9 mouse cellular contexts compared by ENCODE assay signal in genomic region chr14:19706997-19707396, GRCm38 (mm10). TPM values are rescaled to one million over a fixed set of nuclear protein-coding genes. Genes with fewer than 3 reads are reported as not detected.
DNase-seq lines count a peak whose midpoint lies in the region; ATAC-seq and TF ChIP-seq lines count a peak whose summit lies in the region.
"Had no signal": no experiment of that assay in that cellular context is flagged by ENCODE, and none has a peak within 500 bp of the region (broad histone marks: within the 10 kb centered on the region; RNA-seq: fewer than 3 reads in every experiment).

No protein-coding gene starts in this region.

- H3K9ac ChIP-seq in heart, embryonic 16.5 days (ENCODE audit: low read length), result peak overlapping the region; percentile 26
- H3K9ac ChIP-seq in heart, embryonic 11.5 days (ENCODE audit: low read depth, low read length), result no peak overlapping the region
- H3K9ac ChIP-seq in lung, embryonic 16.5 days (ENCODE audit: low read length), result no peak overlapping the region
- no peak overlapping the region for H3K9ac ChIP-seq in stomach, embryonic 14.5 days (replicated peaks; ENCODE audit: low read depth, low read length)

- H3K36me3 ChIP-seq in heart, embryonic 16.5 days (ENCODE audit: control insufficient read depth, insufficient read depth), result no peaks in the 10 kb centered on the region
- H3K36me3 ChIP-seq in heart, embryonic 11.5 days (ENCODE audit: control insufficient read depth, insufficient read depth, low read length), result no peaks in the 10 kb centered on the region
- H3K36me3 ChIP-seq in lung, embryonic 16.5 days (ENCODE audit: control insufficient read depth, insufficient read depth, low read length), result no peaks in the 10 kb centered on the region
- no peaks in the 10 kb centered on the region for H3K36me3 ChIP-seq in stomach, embryonic 14.5 days (ENCODE audit: control insufficient read depth, insufficient read depth, low read length)
- H3K36me3 ChIP-seq: G1E had no signal

- peaks cover 23% of the 10 kb centered on the region for H3K4me1 ChIP-seq in heart, embryonic 16.5 days (ENCODE audit: control insufficient read depth, insufficient read depth, low read length)
- H3K4me1 ChIP-seq in heart, embryonic 11.5 days (ENCODE audit: control insufficient read depth, insufficient read depth, low read length), result peaks cover 6% of the 10 kb centered on the region
- H3K4me1 ChIP-seq in lung, embryonic 16.5 days (replicated peaks; ENCODE audit: control insufficient read depth, insufficient read depth, low read length), result peaks cover 3% of the 10 kb centered on the region
- no peaks in the 10 kb centered on the region for H3K4me1 ChIP-seq in lung, adult 2 months (ENCODE audit: control insufficient read depth, insufficient read depth, low read length)
- peaks cover 10% of the 10 kb centered on the region; the same call in 1 of the 2 replicates for H3K4me1 ChIP-seq in stomach, embryonic 14.5 days (ENCODE audit: control insufficient read depth, insufficient read depth, low read length)
- H3K4me1 ChIP-seq in cerebellum, adult 2 months (ENCODE audit: control insufficient read depth, insufficient read depth, low read length), result no peaks in the 10 kb centered on the region

- peak overlapping the region; percentile 61 for H3K27ac ChIP-seq in heart, embryonic 16.5 days (ENCODE audit: low read length)
- H3K27ac ChIP-seq in heart, embryonic 11.5 days (ENCODE audit: low read depth, low read length), result no peak overlapping the region
- H3K27ac ChIP-seq in lung, embryonic 16.5 days (ENCODE audit: low read length), result peak overlapping the region; percentile 14
- no peak overlapping the region for H3K27ac ChIP-seq in stomach, embryonic 14.5 days (ENCODE audit: low read length)
- no peak overlapping the region for H3K27ac ChIP-seq in layer of hippocampus, adult 2 months
- no peak overlapping the region for H3K27ac ChIP-seq in cerebellum, adult 2 months (ENCODE audit: insufficient read depth, low read length)

- TF ChIP-seq POLR2A in lung, adult 2 months (IDR thresholded peaks at IDR 0.05; ENCODE audit: borderline replicate concordance, extremely low read depth, low read depth, low read length), result no peak
- TF ChIP-seq POLR2A in cerebellum, adult 2 months (IDR thresholded peaks at IDR 0.05; ENCODE audit: borderline replicate concordance, insufficient read depth, low read length), result no peak

- 52% methylated on average over 2 of the region's 2 CpGs for WGBS in heart, embryonic 16.5 days
- 56% methylated on average over 2 of the region's 2 CpGs for WGBS in heart, embryonic 11.5 days (ENCODE audit: insufficient replicate concordance)
- WGBS in lung, embryonic 16.5 days, result 55% methylated on average over 2 of the region's 2 CpGs
- WGBS in lung, adult 2 months, result 57% methylated on average over 2 of the region's 2 CpGs
- 53% methylated on average over 2 of the region's 2 CpGs for WGBS in stomach, embryonic 14.5 days
- 78% methylated on average over 2 of the region's 2 CpGs for WGBS in cerebellum, adult 2 months

- no peak for TF ChIP-seq CTCF in lung, adult 2 months (IDR thresholded peaks at IDR 0.05; ENCODE audit: insufficient read depth, low read length)
- no peak for TF ChIP-seq CTCF in layer of hippocampus, adult 2 months (conservative IDR thresholded peaks at IDR 0.05)
- no peak for TF ChIP-seq CTCF in cerebellum, adult 2 months (IDR thresholded peaks at IDR 0.05; ENCODE audit: borderline replicate concordance, insufficient read depth, low read depth, low read length)

- H3K4me3 ChIP-seq in heart, embryonic 16.5 days (ENCODE audit: low read length), result no peak overlapping the region
- H3K4me3 ChIP-seq in heart, embryonic 11.5 days (ENCODE audit: low read depth, low read length), result no peak overlapping the region
- no peak overlapping the region for H3K4me3 ChIP-seq in lung, embryonic 16.5 days (ENCODE audit: low read length)
- no peak overlapping the region for H3K4me3 ChIP-seq in lung, adult 2 months (replicated peaks; ENCODE audit: extremely low read depth, low read depth, low read length)
- H3K4me3 ChIP-seq in stomach, embryonic 14.5 days (ENCODE audit: low read depth, low read length), result no peak overlapping the region
- H3K4me3 ChIP-seq in layer of hippocampus, adult 2 months, result no peak overlapping the region
- no peak overlapping the region for H3K4me3 ChIP-seq in cerebellum, adult 2 months (replicated peaks; ENCODE audit: insufficient read depth, low read depth, low read length)

- no peaks in the 10 kb centered on the region for H3K9me3 ChIP-seq in heart, embryonic 16.5 days (replicated peaks; ENCODE audit: control insufficient read depth, low read length)
- H3K9me3 ChIP-seq in heart, embryonic 11.5 days (replicated peaks; ENCODE audit: control insufficient read depth, low read length), result no peaks in the 10 kb centered on the region
- H3K9me3 ChIP-seq in lung, embryonic 16.5 days (ENCODE audit: control insufficient read depth, low read length), result no peaks in the 10 kb centered on the region
- H3K9me3 ChIP-seq in stomach, embryonic 14.5 days (ENCODE audit: control insufficient read depth, low read depth, low read length), result no peaks in the 10 kb centered on the region
- H3K9me3 ChIP-seq: G1E had no signal

- peak overlapping the region; percentile 5; the same call in 1 of the 2 replicates for H3K4me2 ChIP-seq in heart, embryonic 16.5 days (ENCODE audit: low read depth, low read length)
- no peak overlapping the region for H3K4me2 ChIP-seq in heart, embryonic 11.5 days
- no peak overlapping the region for H3K4me2 ChIP-seq in lung, embryonic 16.5 days (ENCODE audit: low read depth, low read length)
- H3K4me2 ChIP-seq in stomach, embryonic 14.5 days (replicated peaks; ENCODE audit: low read depth, low read length), result no peak overlapping the region

- H3K27me3 ChIP-seq in heart, embryonic 16.5 days (ENCODE audit: control insufficient read depth, insufficient read depth, low read length), result no peaks in the 10 kb centered on the region
- no peaks in the 10 kb centered on the region for H3K27me3 ChIP-seq in heart, embryonic 11.5 days (ENCODE audit: control insufficient read depth, insufficient read depth, low read length)
- H3K27me3 ChIP-seq in lung, embryonic 16.5 days (ENCODE audit: control insufficient read depth, insufficient read depth, low read depth, low read length), result no peaks in the 10 kb centered on the region
- no peaks in the 10 kb centered on the region for H3K27me3 ChIP-seq in stomach, embryonic 14.5 days (ENCODE audit: control insufficient read depth, insufficient read depth, low read length)
- no peaks in the 10 kb centered on the region for H3K27me3 ChIP-seq in cerebellum, adult 2 months (ENCODE audit: control insufficient read depth, insufficient read depth, low read length)

- no peak for DNase-seq in lung, adult 2 months
- peak; percentile 31 for DNase-seq in fibroblast of lung, adult 2 months (ENCODE audit: low read depth)
- DNase-seq in layer of hippocampus, adult 2 months (ENCODE audit: low spot score in 2 of 2), result no peak
- no peak for DNase-seq in cerebellum, adult 2 months

- peak; percentile 28; the same call in 1 of the 2 replicates for ATAC-seq in heart, embryonic 16.5 days (replicated peaks; ENCODE audit: extremely low read depth, insufficient read depth, low FRiP score)
- no peak for ATAC-seq in heart, embryonic 11.5 days (replicated peaks; ENCODE audit: insufficient number of reproducible peaks, low FRiP score, low TSS enrichment)
- 0 out of 2 replicates have a peak, but pooled peaks have one; percentile 14 for ATAC-seq in lung, embryonic 16.5 days (ENCODE audit: low read depth)
- ATAC-seq in stomach, embryonic 14.5 days (ENCODE audit: insufficient number of reproducible peaks, insufficient read depth, low FRiP score, low read depth), result 0 out of 2 replicates have a peak, but pooled peaks have one; percentile 49

RNA-seq across cellular contexts. Expression of gene Nid2, which starts 44.1 kb away (rescaled TPM):
- polyA plus RNA-seq in heart, embryonic 16.5 days (2015; fragmentation: Nextera tagmentation; extraction: Ambion mirVana), result 89.5 and 108 TPM in 2 replicates
- 146 and 178 TPM in 2 replicates for polyA plus RNA-seq in heart, embryonic 11.5 days (2014; fragmentation: Nextera tagmentation; extraction: Ambion mirVana)
- 107 and 114 TPM in 2 replicates for polyA plus RNA-seq in lung, embryonic 16.5 days (2015; fragmentation: Nextera tagmentation; extraction: Ambion mirVana)
- 10.4 and 10.7 TPM in 2 replicates for polyA plus RNA-seq in lung, adult 2 months (2012; rRNA removed)
- polyA plus RNA-seq in stomach, embryonic 14.5 days (2014; fragmentation: Nextera tagmentation; extraction: Ambion mirVana), result 81.2 and 90.5 TPM in 2 replicates
- 1 to 10 TPM; 1.4 to 2.3 TPM for total RNA-seq in layer of hippocampus, adult 2 months (2021)
- 1.5 and 2.2 TPM in 2 replicates for polyA plus RNA-seq in cerebellum, adult 2 months (2012; rRNA removed)

Comparison
In these comparisons a context has a peak if more than half of its experiments do, and no peak if none do; other contexts are left out.
1. H3K27ac ChIP-seq: peak in heart, embryonic 16.5 days (single experiment) and lung, embryonic 16.5 days (single experiment); none in heart, embryonic 11.5 days (single experiment), stomach, embryonic 14.5 days (single experiment), layer of hippocampus, adult 2 months (single experiment) and cerebellum, adult 2 months (single experiment).